Mouse (Mus musculus) heart, postnatal 25 days (tissue): ENCODE measurements around the gene Procr. TPM values are rescaled to one million over a fixed set of nuclear protein-coding genes. Genes with fewer than 3 reads are reported as not detected.

Source experiments
- DNase-seq: peaks from one replicate; pipeline ENCODE4 v3.0.0; 2022; ENCODE audit warnings: low spot score
- intact Hi-C: fragments of 180-260 bp; cut with DNase I; formaldehyde crosslinking; loops from one replicate; pipeline ENCODE4 v1.15.1; 2025
- total RNA-seq, 2 experiments: library from RNA; stranded (reverse); gene quantifications; 2 replicates each; pipeline ENCODE4 v1.2.3; 2021

Procr gene
- total RNA-seq, 2 experiments from 2014 or later, result 3.5 to 4.7 TPM

DNA sequence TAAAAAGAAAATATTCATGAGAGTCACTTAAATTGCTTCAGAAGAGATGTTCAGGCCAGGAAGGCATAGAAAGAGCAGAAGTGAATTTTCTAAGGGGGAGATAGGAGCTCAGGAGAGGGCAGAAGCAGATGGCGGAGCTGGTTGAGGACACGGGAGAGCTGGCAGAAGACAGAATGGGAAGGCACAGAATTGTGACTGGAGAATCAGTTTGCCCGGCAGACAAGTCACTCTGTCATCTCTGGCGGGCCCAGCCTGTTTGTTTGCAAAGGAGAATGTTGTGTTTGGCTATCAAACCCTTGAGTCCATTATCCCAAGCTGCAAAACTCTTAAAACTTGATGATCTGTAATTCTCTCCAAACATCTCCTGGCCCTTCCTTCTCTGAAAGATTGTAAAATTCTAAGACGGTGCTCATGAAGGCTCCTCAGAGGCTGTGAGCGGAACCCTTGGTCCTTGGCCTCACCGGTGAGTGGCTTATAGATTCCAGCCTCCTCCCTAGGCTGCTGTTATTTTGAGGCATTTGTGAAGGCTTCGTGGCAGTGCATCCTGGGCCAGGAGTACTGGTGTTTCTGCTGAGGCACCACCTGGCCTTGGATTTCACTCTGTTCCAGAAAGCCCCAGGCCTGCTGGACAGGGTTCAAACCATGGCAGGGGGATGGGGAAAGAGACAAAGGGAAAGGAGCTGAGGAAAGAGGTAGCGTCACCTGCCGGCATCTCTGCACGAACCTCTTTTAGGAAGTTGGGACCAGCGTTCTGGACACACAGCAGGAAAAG is 43.9 kb downstream of the Procr start:
- no peak for DNase-seq
- intact Hi-C loops, result no loop called here

DNA sequence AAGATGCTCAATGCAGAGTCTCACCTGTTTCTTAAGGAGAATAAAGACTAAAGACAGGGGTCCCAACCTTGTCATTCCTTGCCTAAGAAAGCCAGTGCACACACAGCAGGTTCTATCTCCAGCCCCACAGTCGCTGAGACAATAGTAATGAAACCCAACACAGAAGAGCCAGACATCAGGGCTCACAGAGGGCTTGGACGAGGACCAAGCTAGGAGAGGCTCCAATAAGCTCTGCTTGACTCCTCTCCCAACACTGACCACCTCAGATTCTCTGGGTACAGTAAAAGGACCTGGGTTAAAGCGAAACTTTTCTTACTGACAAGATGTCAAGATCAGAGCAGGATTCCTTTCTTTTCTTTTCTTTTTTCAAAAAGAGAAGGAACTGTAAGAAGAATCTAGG is 47.7 kb downstream of the Procr start:
- intact Hi-C loops, result no loop called here
- DNase-seq, result no peak

DNA sequence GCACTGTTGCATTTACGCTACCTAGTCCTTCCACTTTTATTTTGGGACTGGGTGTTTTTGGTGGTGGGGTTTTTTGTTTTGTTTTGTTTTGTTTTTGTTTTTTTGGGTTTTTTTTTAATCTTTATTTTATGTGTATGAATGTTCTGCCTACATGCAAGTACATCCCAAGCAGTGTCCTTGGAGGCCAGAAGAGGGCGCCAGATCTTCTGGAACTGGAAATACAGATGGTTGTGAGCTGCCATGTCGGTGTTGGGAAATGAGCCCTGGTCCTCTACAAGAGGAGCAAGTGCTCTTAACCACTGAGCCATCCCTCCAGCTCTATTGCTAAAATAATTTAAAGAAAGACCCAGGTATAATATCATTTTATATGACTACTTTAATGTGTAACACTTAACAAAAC is 51.8 kb downstream of the Procr start:
- DNase-seq, result no peak
- intact Hi-C loops, result no loop called here

DNA sequence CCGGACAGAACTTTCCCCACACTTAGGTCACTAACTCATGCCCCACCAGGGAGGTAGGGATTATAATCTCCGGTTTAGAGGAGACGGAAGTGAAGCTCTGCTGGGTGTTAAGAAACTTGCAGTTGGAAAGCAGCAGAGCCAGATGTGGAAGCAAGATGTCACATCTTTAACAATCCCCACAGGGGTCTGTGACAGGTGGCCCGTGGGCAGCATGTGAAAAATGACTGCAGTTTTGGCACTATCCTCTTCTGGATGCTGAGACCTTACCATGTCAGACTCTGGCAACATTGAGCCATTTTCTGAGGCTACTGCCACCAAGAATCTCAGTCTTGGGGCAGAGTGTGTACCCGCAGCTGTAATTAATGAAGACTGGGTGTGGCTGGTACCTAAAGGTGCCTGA is 53.1 kb downstream of the Procr start:
- no peak for DNase-seq
- intact Hi-C loops, result no loop called here

Other genes starting within 250 kb of the Procr start
- 10 to 100 TPM; 39.9 to 40.3 TPM for gene Acss2, start 233.2 kb upstream of the Procr start, total RNA-seq
- under 1 TPM; 0.49 to 0.73 TPM for gene Ggt7, start 232.9 kb upstream of the Procr start, total RNA-seq
- gene Gss, start 158.3 kb upstream of the Procr start, total RNA-seq, result 10 to 100 TPM; 13.4 to 13.9 TPM
- gene Myh7b, start 139.9 kb upstream of the Procr start, total RNA-seq, result 10 to 100 TPM; 35.4 to 36.0 TPM
- gene Trpc4ap, start 58.7 kb upstream of the Procr start, total RNA-seq, result 10 to 100 TPM; 82.1 to 82.5 TPM
- 1 to 10 TPM; 7.0 to 7.1 TPM for gene Edem2, start 21.6 kb upstream of the Procr start, total RNA-seq
- gene Gm17581, start 15.3 kb upstream of the Procr start, total RNA-seq, result not detected
- gene Mmp24, start 24.2 kb downstream of the Procr start, total RNA-seq, result under 1 TPM in 1 of 2 experiments, not detected in 1; 0.08 TPM
- 10 to 100 TPM; 24.8 to 25.7 TPM for gene BC029722, start 68.3 kb downstream of the Procr start, total RNA-seq
- gene Eif6, start 75.8 kb downstream of the Procr start, total RNA-seq, result 10 to 100 TPM; 51.1 to 52.0 TPM
- not detected for gene Fam83c, start 83.7 kb downstream of the Procr start, total RNA-seq
- gene Uqcc1, start 179.2 kb downstream of the Procr start, total RNA-seq, result 100 to 1,000 TPM; 248 to 268 TPM
- not detected for gene Gm15557, start 189.6 kb downstream of the Procr start, total RNA-seq
- not detected for gene Gdf5, start 194.2 kb downstream of the Procr start, total RNA-seq
- 1 to 10 TPM; 4.9 to 5.7 TPM for gene Cep250, start 205.3 kb downstream of the Procr start, total RNA-seq